Mouse (Mus musculus) midbrain, embryonic 10.5 days (tissue): ENCODE data around the gene Echs1. TPM values are rescaled to one million over a fixed set of nuclear protein-coding genes. Genes with fewer than 3 reads are reported as not detected.
"Not testable (repeated sequence)": the region's sequence is repeated elsewhere in the genome, so short reads cannot be mapped to it uniquely, and the experiment has no call there.

Experiments
- DNase-seq: peaks from one replicate; pipeline ENCODE4 v3.0.0-alpha.2; 2017; ENCODE audit warnings: low spot score
- H3K27ac ChIP-seq: fragments of 300-500 bp; sonication (generic); replicated peaks from 2 replicates; pipeline ENCODE4 v1.5.1; 2016; ENCODE audit warnings: mild to moderate bottlenecking
- H3K27me3 ChIP-seq: fragments of 300-500 bp; sonication (generic); 2 replicates; pipeline ENCODE4 v1.6.1; 2016; ENCODE audit warnings: low read depth, mild to moderate bottlenecking; ENCODE audit not compliant: poor library complexity, severe bottlenecking
- H3K36me3 ChIP-seq: fragments of 300-500 bp; sonication (generic); 2 replicates; pipeline ENCODE4 v1.6.1; 2016; ENCODE audit warnings: mild to moderate bottlenecking, moderate library complexity
- H3K4me1 ChIP-seq: fragments of 300-500 bp; sonication (generic); 2 replicates; pipeline ENCODE4 v1.6.1; 2016
- H3K4me3 ChIP-seq: fragments of 300-500 bp; sonication (generic); 2 replicates; pipeline ENCODE4 v1.5.1; 2016; ENCODE audit warnings: mild to moderate bottlenecking, moderate library complexity
- H3K9me3 ChIP-seq: fragments of 300-500 bp; sonication (generic); replicated peaks from 2 replicates; pipeline ENCODE4 v1.6.1; 2016; ENCODE audit warnings: mild to moderate bottlenecking
- WGBS: fragments of 180-500 bp; shearing (Covaris S2); methylation state at CpG from one replicate; pipeline ENCODE4 v1.1.7; 2016; 5-methylcytosine and 5-hydroxymethylcytosine counted together
- polyA plus RNA-seq: library from polyadenylated mRNA; unstranded; fragments of >200 nt; fragmentation: Nextera tagmentation; extraction: Ambion mirVana; gene quantifications from 2 replicates; pipeline ENCODE4 v1.2.1, GENCODE M21; 2016

Gene Echs1
- 157 and 161 TPM in 2 replicates for polyA plus RNA-seq

DNA sequence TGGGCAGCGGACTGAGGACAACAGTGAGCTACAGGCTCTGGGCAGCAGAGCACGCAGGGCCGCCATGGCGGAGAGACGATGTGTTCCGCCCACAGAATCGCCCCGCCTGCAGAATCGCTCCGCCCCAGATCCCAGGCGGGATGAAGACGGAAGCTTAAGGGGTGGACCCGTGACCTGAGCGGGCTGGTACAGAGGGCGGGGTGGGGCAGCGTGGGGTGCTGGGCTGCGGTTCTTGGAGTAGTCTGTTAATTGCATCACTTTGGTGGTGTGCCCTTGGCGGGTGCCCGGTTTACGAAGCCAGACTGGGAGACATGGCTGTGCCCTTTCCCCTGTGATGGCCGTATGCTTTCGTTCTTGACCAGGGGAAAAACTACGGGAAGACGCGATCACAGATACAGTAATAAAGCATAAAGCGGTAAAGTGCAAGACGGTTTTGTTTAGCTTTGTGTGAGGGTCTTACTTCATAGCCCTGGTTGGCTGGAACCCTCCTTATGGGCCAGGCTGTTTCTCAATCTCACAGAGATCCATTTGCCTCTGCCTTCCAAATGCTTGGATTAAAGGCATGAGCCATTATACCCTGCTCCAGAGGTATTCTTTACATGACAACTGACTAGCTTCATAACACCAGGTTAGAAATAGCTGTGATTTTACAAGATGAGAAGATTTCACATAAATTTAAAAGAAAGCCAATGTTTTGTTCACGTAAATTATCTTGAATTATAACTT, at the start of gene Echs1:
Gene Echs1, minus strand, starts transcription at position 148 of the 726 bp plus-strand sequence.
- Histone ChIP-seq H3K27me3 (no peaks in the 10 kb centered on the region), H3K27ac (peak within 1 kb of the TSS; percentile 94), H3K4me3 (peak within 1 kb of the TSS; percentile 84), H3K9me3 (no peaks in the 10 kb centered on the region), H3K4me1 (peaks cover 21% of the 10 kb centered on the region), H3K36me3 (peaks cover 15% of the 10 kb centered on the region)
- DNase-seq = peak; percentile 83
- WGBS = 5% methylated on average over 28 of the region's 28 CpGs

DNA sequence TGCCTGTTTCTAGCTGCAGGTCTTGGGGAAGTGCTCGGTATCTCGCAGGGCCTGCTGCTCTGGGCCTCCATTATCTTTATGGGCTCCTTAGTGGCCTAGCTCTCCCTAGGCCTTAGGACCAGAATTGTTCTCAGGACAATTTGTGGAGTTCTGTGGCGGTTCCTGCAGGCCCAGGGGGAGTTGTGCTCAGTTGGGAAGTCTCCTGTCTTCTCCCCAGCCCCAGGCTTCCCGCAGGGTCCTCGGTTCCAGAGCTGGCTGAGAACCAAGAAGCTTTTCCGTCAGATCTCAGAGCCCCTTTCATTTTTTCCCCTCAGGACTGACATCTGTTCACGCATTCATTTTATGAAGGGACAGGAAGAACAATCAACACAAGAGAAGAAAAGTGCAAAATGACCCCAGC, 48.4 kb upstream of the Echs1 start, which contains the start of gene Olfr522:
Gene Olfr522, minus strand, starts transcription at position 101 of the 400 bp plus-strand sequence.
- DNase-seq = no peak
- WGBS = 83% methylated on average over 7 of the region's 7 CpGs
- no peaks in the 10 kb centered on the region for H3K36me3 ChIP-seq
- no peak within 1 kb of the TSS for H3K4me3 ChIP-seq
- no peaks in the 10 kb centered on the region for H3K9me3 ChIP-seq
- no peak within 1 kb of the TSS for H3K27ac ChIP-seq
- H3K27me3 ChIP-seq = no peaks in the 10 kb centered on the region
- no peaks in the 10 kb centered on the region for H3K4me1 ChIP-seq

GRCm38 (mm10) chr7:140160363-140160762, 44.1 kb upstream of the Echs1 start:
- DNase-seq = no peak
- H3K36me3 ChIP-seq = no peaks in the 10 kb centered on the region
- WGBS = 77% methylated on average over 3 of the region's 3 CpGs
- H3K27me3 ChIP-seq = peaks cover 24% of the 10 kb centered on the region
- H3K9me3 ChIP-seq = no peaks in the 10 kb centered on the region
- no peaks in the 10 kb centered on the region for H3K4me1 ChIP-seq
- no peak overlapping the region for H3K27ac ChIP-seq
- no peak overlapping the region for H3K4me3 ChIP-seq

DNA sequence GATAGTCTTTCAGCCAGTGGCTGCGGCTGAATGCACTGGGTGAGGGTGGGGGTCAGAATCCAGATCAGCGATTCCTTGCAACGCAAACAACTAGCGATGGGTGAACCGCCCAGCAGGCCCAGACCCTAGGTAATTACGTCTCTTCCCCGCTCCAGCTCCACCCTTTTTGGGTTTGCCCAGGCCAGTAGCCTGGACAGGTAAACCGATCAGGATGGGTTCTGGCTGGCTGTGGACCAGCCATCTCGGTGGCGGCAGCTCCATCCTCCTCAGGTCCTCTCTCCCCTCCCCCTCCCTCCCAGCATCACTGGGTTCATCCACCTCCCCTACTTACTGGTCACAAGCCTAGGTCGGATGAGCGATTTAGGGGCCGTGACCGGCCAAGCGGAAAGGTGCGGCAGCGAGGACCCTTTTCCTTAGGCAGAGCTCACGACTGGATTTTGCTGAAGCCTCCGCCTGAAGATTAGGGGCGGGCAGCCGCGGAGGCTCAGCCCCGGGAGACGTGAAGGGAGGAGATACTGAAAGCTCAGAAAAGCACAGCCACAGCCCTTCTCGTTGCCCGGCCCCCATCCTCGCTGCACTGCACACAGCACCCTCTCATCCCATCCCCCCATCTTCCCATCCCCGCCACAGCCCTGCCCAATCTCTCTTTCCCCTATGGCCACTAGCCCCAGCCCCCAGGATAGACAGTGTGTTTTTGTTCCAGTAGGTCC, 38.1 kb upstream of the Echs1 start, which contains the start of gene Sprn:
Gene Sprn, minus strand, starts transcription at position 660 of the 710 bp plus-strand sequence.
- H3K36me3 ChIP-seq = no peaks in the 10 kb centered on the region
- H3K27ac ChIP-seq = peak within 1 kb of the TSS; percentile 61

GRCm38 (mm10) chr7:140153829-140154217, 37.5 kb upstream of the Echs1 start:
- Histone ChIP-seq H3K4me3 (peak overlapping the region; percentile 53), H3K27ac (no peak overlapping the region), H3K36me3 (no peaks in the 10 kb centered on the region), H3K9me3 (no peaks in the 10 kb centered on the region), H3K4me1 (peaks cover 23% of the 10 kb centered on the region), H3K27me3 (peaks cover 64% of the 10 kb centered on the region)
- WGBS = 15% methylated on average over 4 of the region's 4 CpGs
- no peak for DNase-seq

More for the DNA sequence above, 38.1 kb upstream of the Echs1 start, which contains the start of gene Sprn:
- Histone ChIP-seq H3K4me3 (peak within 1 kb of the TSS; percentile 53), H3K9me3 (no peaks in the 10 kb centered on the region), H3K4me1 (peaks cover 23% of the 10 kb centered on the region), H3K27me3 (peaks cover 66% of the 10 kb centered on the region)
- peak; percentile 48 for DNase-seq
- WGBS = under 1% methylated on average over 28 of the region's 28 CpGs

- peak overlapping the region; percentile 53 for H3K4me3 ChIP-seq
- peaks cover 60% of the 10 kb centered on the region for H3K27me3 ChIP-seq
- H3K9me3 ChIP-seq = no peaks in the 10 kb centered on the region
- peak overlapping the region; percentile 69 for H3K27ac ChIP-seq
- H3K36me3 ChIP-seq = no peaks in the 10 kb centered on the region
- H3K4me1 ChIP-seq = peaks cover 23% of the 10 kb centered on the region
- peak; percentile 45 for DNase-seq
- WGBS = 9% methylated on average over 28 of the region's 28 CpGs
Observed at GRCm38 (mm10) chr7:140153383-140153782, 37.1 kb upstream of the Echs1 start.

GRCm38 (mm10) chr7:140144550-140144949, 28.3 kb upstream of the Echs1 start:
- 89% methylated on average over 4 of the region's 4 CpGs for WGBS
- H3K9me3 ChIP-seq = no peaks in the 10 kb centered on the region
- H3K4me3 ChIP-seq = no peak overlapping the region
- no peaks in the 10 kb centered on the region for H3K4me1 ChIP-seq
- H3K36me3 ChIP-seq = peaks cover 6% of the 10 kb centered on the region; the same call in 1 of the 2 replicates
- H3K27ac ChIP-seq = no peak overlapping the region
- no peak for DNase-seq
- H3K27me3 ChIP-seq = no peaks in the 10 kb centered on the region

- Histone ChIP-seq H3K27ac (no peak overlapping the region), H3K9me3 (no peaks in the 10 kb centered on the region), H3K4me1 (peaks cover 15% of the 10 kb centered on the region), H3K36me3 (no peaks in the 10 kb centered on the region), H3K27me3 (no peaks in the 10 kb centered on the region), H3K4me3 (no peak overlapping the region)
- DNase-seq = peak; percentile 45
- WGBS = 8% methylated on average over 14 of the region's 14 CpGs
Observed at GRCm38 (mm10) chr7:140141350-140141749, 25.1 kb upstream of the Echs1 start.

DNA sequence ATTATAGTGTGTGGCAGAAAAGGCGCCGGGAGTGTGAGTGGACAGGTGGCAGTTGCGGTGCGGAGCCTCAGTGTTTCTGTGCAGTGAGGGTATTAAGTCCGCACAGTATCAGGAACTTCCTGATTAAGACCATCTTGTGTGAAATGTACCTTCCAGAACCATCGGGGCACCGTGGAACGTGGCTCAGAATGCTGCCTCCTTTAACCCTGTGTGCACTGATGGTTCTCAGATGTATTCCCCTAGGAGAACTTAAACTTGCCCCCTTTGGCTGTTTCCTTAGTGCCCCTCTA, 21.7 kb upstream of the Echs1 start:
- H3K4me3 ChIP-seq = peak overlapping the region; percentile 90
- H3K9me3 ChIP-seq = no peaks in the 10 kb centered on the region
- H3K4me1 ChIP-seq = peaks cover 15% of the 10 kb centered on the region
- H3K27ac ChIP-seq = peak overlapping the region; percentile 93
- no peak for DNase-seq
- no peaks in the 10 kb centered on the region for H3K27me3 ChIP-seq
- 2% methylated on average over 8 of the region's 8 CpGs for WGBS
- no peaks in the 10 kb centered on the region for H3K36me3 ChIP-seq

DNA sequence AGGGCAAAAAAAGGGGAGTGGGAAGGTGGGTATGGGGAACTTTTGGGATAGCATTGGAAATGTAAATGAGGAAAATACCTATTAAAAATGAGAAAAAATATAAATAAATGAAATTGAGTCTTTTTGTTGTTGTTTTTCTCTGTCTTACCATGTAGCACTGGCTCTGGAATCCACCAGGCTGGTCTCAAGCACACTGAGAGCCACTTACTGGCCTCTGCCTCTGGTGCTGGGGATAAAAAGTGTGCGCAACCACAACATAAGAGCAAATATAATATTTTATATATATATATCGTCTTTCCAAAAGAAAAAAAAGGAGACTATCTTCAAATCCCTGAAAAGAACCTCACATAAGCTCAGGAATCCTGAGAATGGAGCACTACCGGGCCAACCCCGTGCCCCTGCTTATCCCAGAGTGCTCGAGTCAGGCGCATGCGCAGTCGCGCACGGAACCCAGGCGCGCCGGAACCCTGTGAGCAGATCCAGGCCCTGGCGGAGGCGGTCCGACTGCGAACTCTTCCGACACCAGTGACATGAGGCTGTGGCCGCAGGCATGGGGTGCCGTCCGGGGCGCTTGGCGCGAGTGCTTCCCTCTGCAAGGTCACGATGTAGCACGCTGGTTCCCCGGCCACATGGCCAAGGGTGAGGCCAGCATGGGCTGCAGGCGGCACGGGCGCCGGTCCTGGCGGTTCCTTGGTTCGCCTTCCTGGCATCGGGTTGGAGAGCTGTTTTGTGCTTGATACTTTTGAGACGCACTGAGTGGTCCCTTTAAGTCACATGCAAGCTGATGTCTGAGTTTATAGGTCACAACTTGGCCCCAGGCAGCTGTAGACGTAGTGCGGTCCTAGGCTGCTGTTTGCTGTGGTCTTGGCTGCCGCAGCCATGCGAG, 21.1 kb upstream of the Echs1 start, which contains the start of gene Mtg1:
Gene Mtg1, plus strand, starts transcription at position 430 of the 886 bp plus-strand sequence.
- 1% methylated on average over 39 of the region's 39 CpGs for WGBS
- peak within 1 kb of the TSS; percentile 90 for H3K4me3 ChIP-seq
- peak; percentile 96 for DNase-seq
- no peaks in the 10 kb centered on the region for H3K27me3 ChIP-seq
- no peaks in the 10 kb centered on the region for H3K9me3 ChIP-seq
- no peaks in the 10 kb centered on the region for H3K36me3 ChIP-seq
- H3K4me1 ChIP-seq = peaks cover 15% of the 10 kb centered on the region
- H3K27ac ChIP-seq = peak within 1 kb of the TSS; percentile 93

DNA sequence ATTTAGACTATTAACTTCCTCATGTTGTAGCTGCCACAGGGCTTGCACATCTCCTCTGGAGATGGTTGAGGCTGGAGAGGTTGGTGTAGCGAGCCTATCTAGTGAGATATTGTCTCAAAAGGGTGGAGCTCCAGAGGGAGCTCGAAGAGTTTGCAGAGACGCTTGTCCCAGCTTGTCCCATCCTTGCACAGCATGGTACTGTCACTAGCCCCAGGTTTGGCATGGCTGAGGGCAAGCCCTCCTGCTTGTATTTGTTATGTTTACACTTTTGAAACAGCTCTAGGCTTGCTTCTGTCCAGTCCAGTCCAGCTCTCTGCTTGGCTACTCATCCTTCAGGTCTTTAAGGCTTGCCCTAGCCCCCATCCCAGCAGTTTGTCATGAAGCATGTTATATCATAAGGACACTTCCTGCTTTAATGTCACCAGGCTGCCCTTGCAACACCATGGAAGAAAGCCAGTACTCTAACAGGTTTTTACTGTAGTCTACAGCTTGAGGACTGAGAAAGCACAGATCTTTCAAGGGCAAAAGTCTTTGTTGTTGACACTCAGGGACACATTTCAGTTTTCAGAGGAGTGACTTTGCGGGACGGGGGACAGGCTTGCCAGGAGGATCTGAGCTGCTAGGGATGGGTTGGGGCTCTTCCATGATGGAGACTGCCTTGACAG, 19.0 kb upstream of the Echs1 start:
- Histone ChIP-seq H3K27me3 (no peaks in the 10 kb centered on the region), H3K9me3 (no peaks in the 10 kb centered on the region), H3K36me3 (peaks cover 5% of the 10 kb centered on the region; the same call in 1 of the 2 replicates), H3K27ac (no peak overlapping the region), H3K4me3 (no peak overlapping the region), H3K4me1 (peaks cover 15% of the 10 kb centered on the region)
- 89% methylated on average over 5 of the region's 5 CpGs for WGBS
- DNase-seq = no peak

GRCm38 (mm10) chr7:140134033-140134432, 17.8 kb upstream of the Echs1 start:
- not testable (repeated sequence) for H3K27ac ChIP-seq, H3K9me3 ChIP-seq, H3K4me3 ChIP-seq, DNase-seq, H3K27me3 ChIP-seq
- Histone ChIP-seq H3K4me1 (peaks cover 15% of the 10 kb centered on the region), H3K36me3 (peaks cover 17% of the 10 kb centered on the region)
- WGBS = 94% methylated on average over 7 of the region's 7 CpGs
